Mouse (Mus musculus): ENCODE measurements at regions not wholly inside any gene's neighbourhood (a gene's known extent, or its start where the extent isn't known, plus 50 kb on each side); places are given as distances from the start of the nearest gene placed in this dataset.

GRCm38 (mm10) chr3:33962938-33963337 is 56.8 kb upstream of the Fxr1 start:
- Histone ChIP-seq H3K4me3 (replicated peaks; ENCODE audit: extremely low read depth, low read depth, low read length) (no peak overlapping the region), H3K4me1 (ENCODE audit: control insufficient read depth, insufficient read depth, low read length) (no peaks in the 10 kb centered on the region)
- 64% methylated on average over 5 of the region's 5 CpGs for WGBS
- TF ChIP-seq CTCF (IDR thresholded peaks at IDR 0.05; ENCODE audit: insufficient read depth, low read length) (no peak), POLR2A (IDR thresholded peaks at IDR 0.05; ENCODE audit: borderline replicate concordance, extremely low read depth, low read depth, low read length) (no peak)
- no peak for DNase-seq

GRCm38 (mm10) chr3:33967184-33967583 is 52.6 kb upstream of the Fxr1 start:
- Histone ChIP-seq H3K4me3 (replicated peaks; ENCODE audit: extremely low read depth, low read depth, low read length) (no peak overlapping the region), H3K4me1 (ENCODE audit: control insufficient read depth, insufficient read depth, low read length) (no peaks in the 10 kb centered on the region)
- WGBS, result 45% methylated on average over 8 of the region's 8 CpGs
- no peak for TF ChIP-seq POLR2A (IDR thresholded peaks at IDR 0.05; ENCODE audit: borderline replicate concordance, extremely low read depth, low read depth, low read length)
- TF ChIP-seq CTCF (IDR thresholded peaks at IDR 0.05; ENCODE audit: insufficient read depth, low read length), result no peak
- DNase-seq, result no peak
